Comparison of ENCODE assay signal across 16 mouse cellular contexts in genomic region chr6:51442191-51442835, GRCm38 (mm10). TPM values are rescaled to one million over a fixed set of nuclear protein-coding genes. Genes with fewer than 3 reads are reported as not detected.
DNase-seq lines count a peak whose midpoint lies in the region; ATAC-seq and TF ChIP-seq lines count a peak whose summit lies in the region.
"Had no signal": no experiment of that assay in that cellular context is flagged by ENCODE, and none has a peak within 500 bp of the region (broad histone marks: within the 10 kb centered on the region; RNA-seq: fewer than 3 reads in every experiment).

No protein-coding gene starts in this region.

- H3K27ac ChIP-seq in lung, embryonic 14.5 days (ENCODE audit: low read depth) = no peak overlapping the region
- H3K27ac ChIP-seq in hindbrain, embryonic 10.5 days = no peak overlapping the region
- H3K27ac ChIP-seq in cerebellum, adult 2 months (ENCODE audit: insufficient read depth, low read length) = no peak overlapping the region
- H3K27ac ChIP-seq: embryonic facial prominence, embryonic 12.5 days; forebrain, embryonic 13.5 days; gastrocnemius, adult 2 months; liver, embryonic 13.5 days had no signal

- no peak overlapping the region for H3K4me2 ChIP-seq in lung, embryonic 14.5 days
- H3K4me2 ChIP-seq: embryonic facial prominence, embryonic 12.5 days; forebrain, embryonic 13.5 days; liver, embryonic 13.5 days had no signal

- DNase-seq in lung, embryonic 14.5 days = no peak
- no peak for DNase-seq in lung, adult 18-20 months
- DNase-seq in ES-CJ7 (ENCODE audit: low read depth, low spot score) = peak; percentile 93
- peak; percentile 65 for DNase-seq in thymus, postnatal 25 days
- no peak for DNase-seq in frontal cortex, postnatal 10 days (ENCODE audit: low spot score in 2 of 2)
- DNase-seq in hindbrain, embryonic 10.5 days (ENCODE audit: low spot score) = no peak
- no peak for DNase-seq in cerebellum, adult 2 months
- DNase-seq: adrenal gland, adult 2 months; cerebellum, adult 9-11 months; gastrocnemius, adult 2 months; kidney, adult 8-10 months; liver, embryonic 13.5 days; lung, postnatal 36 days had no signal

- no peaks in the 10 kb centered on the region for H3K9me3 ChIP-seq in lung, embryonic 14.5 days (ENCODE audit: low read depth, low read length)
- no peaks in the 10 kb centered on the region for H3K9me3 ChIP-seq in hindbrain, embryonic 10.5 days
- H3K9me3 ChIP-seq: embryonic facial prominence, embryonic 12.5 days; forebrain, embryonic 13.5 days; liver, embryonic 13.5 days had no signal

- no peak for TF ChIP-seq POLR2A in cerebellum, adult 2 months (IDR thresholded peaks at IDR 0.05; ENCODE audit: borderline replicate concordance, insufficient read depth, low read length)

- WGBS in lung, embryonic 14.5 days = 52% methylated on average over 9 of the region's 9 CpGs
- 61% methylated on average over 9 of the region's 9 CpGs for whole genome bisulfite sequencing in hindbrain, embryonic 10.5 days
- WGBS in cerebellum, adult 2 months = 73% methylated on average over 9 of the region's 9 CpGs

- peak; percentile 13; the same call in 1 of the 2 replicates for TF ChIP-seq CTCF in lung, embryonic 14.5 days (IDR thresholded peaks at IDR 0.05; ENCODE audit: low read depth)
- no peak for TF ChIP-seq CTCF in cerebellum, adult 2 months (IDR thresholded peaks at IDR 0.05; ENCODE audit: borderline replicate concordance, insufficient read depth, low read depth, low read length)

- H3K9ac ChIP-seq in lung, embryonic 14.5 days = no peak overlapping the region
- H3K9ac ChIP-seq: embryonic facial prominence, embryonic 12.5 days; forebrain, embryonic 13.5 days; liver, embryonic 13.5 days had no signal

- H3K4me1 ChIP-seq in lung, embryonic 14.5 days (ENCODE audit: insufficient read depth) = no peaks in the 10 kb centered on the region; the same call in 1 of the 2 replicates
- no peaks in the 10 kb centered on the region for H3K4me1 ChIP-seq in hindbrain, embryonic 10.5 days (replicated peaks)
- no peaks in the 10 kb centered on the region for H3K4me1 ChIP-seq in cerebellum, adult 2 months (ENCODE audit: control insufficient read depth, insufficient read depth, low read length)
- H3K4me1 ChIP-seq: forebrain, embryonic 13.5 days; liver, embryonic 13.5 days had no signal

- no peaks in the 10 kb centered on the region for H3K36me3 ChIP-seq in lung, embryonic 14.5 days (ENCODE audit: insufficient read depth)
- no peaks in the 10 kb centered on the region for H3K36me3 ChIP-seq in hindbrain, embryonic 10.5 days
- H3K36me3 ChIP-seq: embryonic facial prominence, embryonic 12.5 days; liver, embryonic 13.5 days had no signal

- H3K4me3 ChIP-seq in lung, embryonic 14.5 days (ENCODE audit: low read depth, low read length) = no peak overlapping the region
- no peak overlapping the region for H3K4me3 ChIP-seq in hindbrain, embryonic 10.5 days
- no peak overlapping the region for H3K4me3 ChIP-seq in cerebellum, adult 2 months (replicated peaks; ENCODE audit: insufficient read depth, low read depth, low read length)
- H3K4me3 ChIP-seq: embryonic facial prominence, embryonic 12.5 days; forebrain, embryonic 13.5 days; gastrocnemius, adult 2 months; liver, embryonic 13.5 days had no signal

- no peak for ATAC-seq in lung, embryonic 14.5 days (ENCODE audit: insufficient read depth)
- peak; percentile 72 for ATAC-seq in megakaryocyte progenitor cell, adult 5-6 weeks (replicated peaks; ENCODE audit: poor library complexity)
- ATAC-seq: forebrain, embryonic 13.5 days had no signal

- H3K27me3 ChIP-seq in lung, embryonic 14.5 days (ENCODE audit: insufficient read depth, low read length) = no peaks in the 10 kb centered on the region
- peaks cover 5% of the 10 kb centered on the region; the same call in 1 of the 2 replicates for H3K27me3 ChIP-seq in hindbrain, embryonic 10.5 days (ENCODE audit: insufficient read depth, poor library complexity, severe bottlenecking)
- no peaks in the 10 kb centered on the region for H3K27me3 ChIP-seq in cerebellum, adult 2 months (ENCODE audit: control insufficient read depth, insufficient read depth, low read length)
- H3K27me3 ChIP-seq: forebrain, embryonic 13.5 days had no signal

RNA-seq across cellular contexts. Expression of gene Nfe2l3, which starts 9.8 kb away (rescaled TPM):
- polyA plus RNA-seq in lung, embryonic 14.5 days (2014; fragmentation: Nextera tagmentation; extraction: Ambion mirVana) = 2.8 and 3.1 TPM in 2 replicates
- not detected in 2 replicates for total RNA-seq in megakaryocyte progenitor cell, adult 5-6 weeks (2015)
- total RNA-seq in megakaryocyte progenitor cell, adult 5-6 weeks (2017) = 0.30 TPM in 1 of 2 replicates, not detected in the other
- polyA plus RNA-seq in hindbrain, embryonic 10.5 days (2016; fragmentation: Nextera tagmentation; extraction: Ambion mirVana) = 1.6 and 2.1 TPM in 2 replicates
- polyA plus RNA-seq in cerebellum, adult 2 months (2012; rRNA removed) = 5.1 and 6.2 TPM in 2 replicates
- total RNA-seq: gastrocnemius, adult 2 months had no signal

RNA-seq across cellular contexts. Expression of gene Hnrnpa2b1, which starts 27.4 kb away (rescaled TPM):
- 1,221 and 1,233 TPM in 2 replicates for polyA plus RNA-seq in lung, embryonic 14.5 days (2014; fragmentation: Nextera tagmentation; extraction: Ambion mirVana)
- total RNA-seq in megakaryocyte progenitor cell, adult 5-6 weeks (2015) = 1,568 and 1,722 TPM in 2 replicates
- total RNA-seq in megakaryocyte progenitor cell, adult 5-6 weeks (2017) = 1,303 and 1,754 TPM in 2 replicates
- polyA plus RNA-seq in hindbrain, embryonic 10.5 days (2016; fragmentation: Nextera tagmentation; extraction: Ambion mirVana) = 1,586 and 2,252 TPM in 2 replicates
- polyA plus RNA-seq in cerebellum, adult 2 months (2012; rRNA removed) = 629 and 642 TPM in 2 replicates

RNA-seq across cellular contexts. Expression of gene Cbx3, which starts 27.8 kb away (rescaled TPM):
- 563 and 591 TPM in 2 replicates for polyA plus RNA-seq in lung, embryonic 14.5 days (2014; fragmentation: Nextera tagmentation; extraction: Ambion mirVana)
- 277 and 292 TPM in 2 replicates for total RNA-seq in megakaryocyte progenitor cell, adult 5-6 weeks (2015)
- total RNA-seq in megakaryocyte progenitor cell, adult 5-6 weeks (2017) = 426 and 503 TPM in 2 replicates
- 534 and 612 TPM in 2 replicates for polyA plus RNA-seq in hindbrain, embryonic 10.5 days (2016; fragmentation: Nextera tagmentation; extraction: Ambion mirVana)
- 87.6 and 91.4 TPM in 2 replicates for polyA plus RNA-seq in cerebellum, adult 2 months (2012; rRNA removed)

Comparison
In these comparisons a context has a peak if more than half of its experiments do, and no peak if none do; other contexts are left out.
1. DNase-seq: peak in ES-CJ7 (single experiment) and thymus, postnatal 25 days (single experiment); none in lung, embryonic 14.5 days (single experiment), lung, adult 18-20 months (0 of 2), frontal cortex, postnatal 10 days (0 of 2), hindbrain, embryonic 10.5 days (single experiment) and cerebellum, adult 2 months (0 of 2).